Mouse (Mus musculus) v-Abl transformed pro-B cells (cell line): Measurements from ENCODE around the gene Relb.

Experiments
- in situ Hi-C, 2 experiments: fragments of 400-800 bp; cut with MboI; formaldehyde crosslinking; loops; one replicate each; pipeline ENCODE4 v1.15.1; 2025; ENCODE audit not compliant: unreplicated experiment in 2 of 2

The Relb gene

DNA sequence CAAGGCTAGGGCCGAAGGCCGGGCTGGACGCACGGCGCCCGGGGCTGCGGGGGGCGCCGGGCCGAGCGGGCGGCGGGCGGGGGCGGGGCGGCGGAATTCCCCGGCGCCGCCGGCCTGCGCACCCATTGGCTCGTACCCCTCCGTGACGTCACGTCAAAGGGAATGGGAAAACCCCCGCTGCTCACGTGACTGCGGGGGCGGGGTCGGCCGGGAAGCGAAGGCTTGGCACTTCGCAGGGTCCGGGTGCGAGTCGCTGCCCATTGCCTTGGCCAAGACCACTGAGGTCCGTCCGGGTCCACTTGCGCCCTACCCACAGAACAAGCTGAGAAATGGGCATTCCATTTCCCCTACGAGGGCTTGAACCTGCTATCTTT, at the start of gene Relb:
TSS of gene Relb (minus strand) at position 78 of the 374 bp plus-strand sequence.
- in situ Hi-C loops = no loop called here

DNA sequence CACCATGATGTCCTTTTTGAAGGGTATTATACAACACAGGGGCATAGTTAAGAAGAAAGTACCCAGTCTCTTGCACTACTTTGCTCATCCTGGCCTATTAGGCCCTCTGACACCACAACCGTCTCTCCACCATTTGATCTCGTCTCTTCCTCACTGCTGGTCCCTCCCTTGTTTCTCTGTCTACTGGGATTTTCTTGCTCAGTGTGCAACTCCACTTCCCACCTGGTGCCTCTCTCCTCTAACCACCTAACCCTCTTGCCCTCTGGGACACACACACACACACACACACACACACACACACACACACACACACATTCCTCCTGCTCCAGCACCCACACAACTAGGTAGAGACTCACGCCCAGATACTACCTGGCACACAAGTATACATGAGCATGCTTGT, 49.7 kb upstream of the Relb start:
- in situ Hi-C loops = no loop called here

DNA sequence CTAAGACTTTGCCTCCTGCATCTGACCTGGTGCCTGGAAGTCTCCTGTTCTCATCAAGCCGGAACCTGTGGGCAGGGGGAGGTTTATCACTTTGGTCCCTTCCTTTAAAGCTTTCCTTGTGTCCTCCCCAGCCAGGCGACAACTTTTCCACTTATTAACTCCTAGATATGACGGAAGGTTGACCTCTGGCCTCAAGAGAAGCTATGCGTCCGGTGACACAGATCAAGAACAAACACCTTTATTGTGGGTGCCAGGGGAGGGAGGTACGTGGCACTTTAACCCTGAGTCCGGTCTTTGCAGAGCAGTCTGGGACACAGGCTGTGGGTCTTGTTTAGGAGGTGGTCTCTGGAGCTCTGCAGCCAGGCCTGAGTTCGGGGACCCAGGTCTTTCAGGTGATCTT, 48.6 kb upstream of the Relb start, which contains the start of gene Apoc2:
TSS of gene Apoc2 (minus strand) at position 70 of the 400 bp plus-strand sequence.
- in situ Hi-C loops = no loop called here

DNA sequence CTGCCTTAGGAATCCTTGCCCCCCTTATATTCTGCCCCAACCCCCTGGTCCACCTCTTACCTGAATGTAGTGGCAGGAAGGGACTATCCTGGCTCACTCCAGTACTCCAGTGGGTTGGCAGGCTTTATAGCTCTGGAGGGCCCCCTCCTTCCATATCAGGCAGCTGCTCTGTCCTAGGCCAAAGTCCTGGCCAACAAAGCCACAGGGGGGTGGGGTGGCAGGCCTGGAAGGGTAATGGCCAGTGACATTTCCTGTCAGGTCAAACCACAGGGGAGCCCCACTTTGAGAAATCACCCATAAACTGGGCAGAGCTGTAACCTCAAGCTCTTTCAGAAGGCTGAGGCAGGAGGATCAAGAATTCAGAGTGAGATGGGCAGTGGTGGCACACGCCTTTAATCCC, 47.4 kb upstream of the Relb start:
- in situ Hi-C loops = no loop called here

DNA sequence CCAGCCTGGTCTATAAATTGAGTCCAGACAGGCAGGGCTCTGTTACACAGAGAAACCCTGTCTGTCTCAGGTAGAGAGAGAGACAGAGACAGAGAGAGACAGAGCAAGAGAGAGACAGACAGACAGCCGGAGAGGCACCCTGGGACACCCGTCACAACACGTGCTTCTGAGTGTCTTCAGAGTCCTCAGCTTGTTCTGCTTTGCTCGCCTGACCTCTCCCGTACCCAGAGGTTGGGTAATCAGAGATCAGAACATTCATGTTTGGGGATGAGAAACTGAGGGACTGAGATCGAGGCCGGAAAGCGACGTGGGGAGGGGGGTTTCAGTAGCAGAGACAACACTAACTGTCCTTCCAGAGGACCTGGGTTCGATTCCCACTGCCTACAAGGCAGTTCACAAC, 46.6 kb upstream of the Relb start:
- in situ Hi-C loops = no loop called here

DNA sequence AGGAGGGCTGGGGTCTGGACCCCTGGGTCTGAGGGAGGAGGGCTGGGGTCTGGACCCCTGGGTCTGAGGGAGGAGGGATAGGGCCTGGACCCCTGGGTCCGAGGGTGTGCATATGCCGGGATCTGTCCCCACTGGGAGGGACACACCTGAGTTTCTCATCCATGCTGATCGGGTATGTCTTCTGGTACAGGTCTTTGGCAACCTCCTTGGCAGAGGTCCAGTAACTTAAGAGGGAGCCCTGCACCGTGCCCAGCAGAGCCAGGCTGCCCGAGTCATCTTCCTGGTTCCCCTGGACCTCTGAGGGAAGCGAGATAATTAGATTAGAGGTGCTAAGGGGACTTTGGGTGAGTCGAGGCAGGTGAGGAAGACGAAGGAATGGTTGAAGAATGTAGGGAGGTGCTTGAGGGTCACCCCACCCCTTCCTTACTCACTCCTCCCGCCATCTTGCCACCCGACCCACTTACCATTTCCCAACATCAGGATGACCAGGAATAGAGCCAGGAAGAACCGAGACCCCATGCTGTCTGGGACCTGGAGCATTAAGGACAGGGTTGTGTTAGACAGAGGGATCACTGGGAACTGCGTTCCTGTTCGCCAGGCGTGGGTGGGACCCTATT, 44.0 kb upstream of the Relb start:
- in situ Hi-C loops = no loop called here

DNA sequence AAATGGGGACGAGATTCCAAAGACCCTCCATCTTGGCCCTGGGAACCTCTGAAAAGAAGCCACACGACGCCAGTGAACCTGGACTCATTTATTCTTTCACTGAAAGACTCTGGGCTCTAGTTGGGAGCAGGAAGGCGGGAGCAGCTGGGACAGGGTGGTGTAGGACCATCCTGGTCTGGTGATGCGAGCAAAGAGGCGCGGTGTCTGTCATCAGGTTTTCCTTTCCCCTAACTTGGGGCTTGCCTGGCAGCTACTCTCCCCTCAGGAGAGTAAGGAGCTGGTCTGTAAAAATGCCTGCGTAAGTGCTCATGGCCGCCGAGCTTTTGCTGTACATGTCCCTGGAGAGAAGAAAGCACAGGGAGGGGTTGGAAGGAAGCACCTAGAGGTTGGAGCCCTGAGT, 42.3 kb upstream of the Relb start:
- in situ Hi-C loops = no loop called here

DNA sequence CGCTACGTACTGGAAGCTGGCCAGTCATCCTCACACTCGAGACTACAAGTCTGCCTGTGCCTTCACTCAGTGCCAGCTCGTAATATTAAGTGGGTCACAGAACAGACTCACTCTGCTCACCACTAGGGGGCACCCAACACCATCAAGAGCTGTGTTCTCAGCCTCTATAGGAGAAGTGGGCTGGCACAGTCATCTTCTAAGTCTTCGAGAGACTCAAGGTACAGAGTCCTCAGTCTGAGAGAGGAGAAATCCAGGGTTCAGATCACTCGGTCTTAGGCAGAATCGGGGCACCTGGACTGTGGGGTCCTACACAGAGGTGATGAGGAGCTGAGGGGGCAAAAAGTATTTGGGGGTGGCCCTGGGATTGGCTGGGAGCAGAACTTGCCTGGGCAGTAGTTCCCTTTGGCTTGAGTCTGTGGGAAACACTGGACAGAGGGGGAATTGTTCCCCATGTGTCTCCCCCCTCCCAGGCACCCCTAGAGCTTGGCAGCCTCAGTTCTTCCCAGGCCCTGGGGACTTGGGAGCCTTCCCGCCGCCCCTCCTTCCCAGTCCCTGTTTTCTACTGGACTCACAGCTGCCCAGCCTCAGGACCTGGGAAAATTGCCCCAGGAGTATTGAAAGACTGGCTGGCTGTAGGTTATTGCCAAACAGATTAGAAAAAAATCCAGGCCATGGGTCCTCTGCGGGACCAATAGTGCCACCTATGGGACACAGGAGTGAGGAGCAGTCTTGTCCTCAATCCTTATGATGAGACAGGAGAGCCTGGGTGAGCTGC, 39.9 kb upstream of the Relb start:
- in situ Hi-C loops = loop anchor here (5.0 to 10.0 kb wide), 6 partner anchors 33 to 203 kb away; partner anchors contain the start of gene Cblc (in 1 of the 2)

DNA sequence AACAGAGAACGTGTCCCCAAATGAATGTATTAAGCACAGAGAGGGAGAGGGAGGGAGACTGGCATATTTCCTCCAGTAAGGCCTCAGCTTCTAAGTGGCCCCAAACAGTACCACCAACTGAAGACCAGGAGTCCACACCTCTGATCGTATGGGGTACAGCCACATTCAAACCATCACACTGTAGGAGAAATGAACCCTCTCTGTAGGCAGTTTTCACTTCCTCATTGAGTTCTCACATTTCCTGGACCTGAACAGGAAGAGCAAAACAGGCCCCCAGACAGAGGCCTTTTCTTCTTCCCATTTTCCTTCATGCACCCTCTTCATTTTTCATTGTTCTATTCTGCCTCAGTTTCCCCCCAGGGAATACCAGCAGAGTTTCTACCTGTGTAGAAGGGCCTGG, 38.2 kb upstream of the Relb start:
- in situ Hi-C loops = loop anchor here (5.0 to 10.0 kb wide), 6 partner anchors 35 to 205 kb away; partner anchors contain the start of gene Cblc (in 1 of the 2)

DNA sequence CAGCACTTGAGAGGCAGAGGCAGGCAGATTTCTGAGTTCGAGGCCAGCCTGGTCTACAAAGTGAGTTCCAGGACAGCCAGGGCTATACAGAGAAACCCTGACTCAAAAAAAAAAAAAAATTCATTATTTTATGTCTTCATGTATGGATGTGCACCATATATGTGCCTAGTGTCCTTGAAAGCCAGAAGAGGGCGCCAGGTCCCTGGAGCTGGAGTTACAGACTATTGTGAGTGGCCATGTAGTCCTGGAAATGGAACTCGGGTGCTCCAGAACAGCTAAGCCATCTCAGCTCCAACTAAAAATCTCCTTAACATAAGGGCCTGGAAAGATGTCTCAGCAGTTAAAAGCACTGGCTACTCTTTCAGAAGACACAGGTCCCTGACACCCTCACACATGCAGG, 37.5 kb upstream of the Relb start:
- in situ Hi-C loops = loop anchor here (5.0 to 10.0 kb wide), 6 partner anchors 36 to 206 kb away; partner anchors contain the start of gene Cblc (in 1 of the 2)

DNA sequence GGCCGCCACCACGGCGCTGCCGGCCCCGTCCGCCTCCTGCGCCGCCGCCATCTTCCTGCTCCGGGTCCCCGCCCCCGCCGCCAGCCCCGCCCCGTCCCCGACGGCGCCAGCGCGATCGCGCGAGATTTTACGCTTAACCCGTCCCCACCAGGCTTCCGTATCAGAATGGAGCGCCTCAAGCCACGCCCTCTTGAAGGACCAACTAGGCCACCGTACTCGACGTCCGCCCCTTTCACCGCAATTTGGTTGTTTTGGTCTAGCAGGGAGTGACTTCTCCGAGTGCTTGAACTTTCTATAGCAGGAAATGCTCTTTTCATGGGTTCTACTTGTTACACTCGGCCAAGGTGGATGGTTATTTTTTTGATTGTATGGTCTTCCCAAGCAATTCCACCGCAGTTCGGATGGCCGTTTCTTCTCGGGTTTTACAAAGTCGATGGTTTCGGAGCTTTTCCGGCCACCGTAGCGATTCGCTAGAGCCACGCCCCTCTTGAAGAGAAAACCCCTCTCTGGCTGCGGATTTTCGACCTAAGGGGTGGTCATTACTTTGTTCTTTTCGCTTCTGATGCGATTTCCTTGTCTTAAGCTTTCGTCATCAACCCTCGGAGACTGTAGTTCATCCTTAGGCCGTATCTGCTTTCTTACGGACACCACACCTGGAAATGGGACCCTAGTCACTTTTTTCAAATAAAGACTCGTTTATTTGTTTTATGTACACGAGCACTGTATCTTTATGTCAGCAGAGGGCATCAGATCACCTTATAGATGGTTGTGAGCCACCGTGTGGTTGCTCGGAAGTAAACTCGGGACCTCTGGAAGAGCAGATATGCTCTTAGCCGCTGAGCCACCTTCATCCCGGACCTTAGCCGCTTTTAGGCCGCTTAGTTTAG, 36.0 kb upstream of the Relb start, which contains the start of gene Clptm1:
TSS of gene Clptm1 (minus strand) at position 79 of the 887 bp plus-strand sequence.
- in situ Hi-C loops = loop anchor here (5.0 to 10.0 kb wide), 6 partner anchors 37 to 207 kb away; partner anchors contain the start of gene Cblc (in 1 of the 2)

DNA sequence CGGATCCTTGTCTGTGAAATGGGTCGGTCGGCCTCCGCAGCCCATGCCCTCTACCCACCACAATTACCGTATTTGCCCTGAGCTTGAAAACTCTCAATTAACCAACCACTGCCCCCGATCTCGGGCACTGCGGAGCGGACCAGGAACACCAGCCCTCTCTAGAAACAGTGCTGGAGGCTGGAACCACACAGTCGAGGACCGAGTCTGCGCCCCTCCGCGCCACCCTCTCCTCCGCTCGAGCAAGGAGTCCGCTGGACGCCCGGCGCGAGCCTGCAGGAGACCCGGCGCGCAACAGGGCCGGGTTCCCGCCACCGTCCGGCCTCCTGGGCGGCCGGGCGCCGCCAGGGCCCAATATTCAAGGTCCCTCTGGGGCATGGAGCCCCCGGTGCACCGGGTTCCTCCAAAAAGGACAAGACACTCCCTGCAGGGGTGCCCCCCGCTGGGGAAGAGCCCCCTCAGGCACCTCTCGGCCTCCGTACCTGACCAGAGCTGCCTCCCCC, 35.3 kb upstream of the Relb start:
- in situ Hi-C loops = loop anchor here (10.0 kb wide), 2 partner anchors 120 to 130 kb away; partner anchors contain the start of gene Cblc (in 1 of the 2)

DNA sequence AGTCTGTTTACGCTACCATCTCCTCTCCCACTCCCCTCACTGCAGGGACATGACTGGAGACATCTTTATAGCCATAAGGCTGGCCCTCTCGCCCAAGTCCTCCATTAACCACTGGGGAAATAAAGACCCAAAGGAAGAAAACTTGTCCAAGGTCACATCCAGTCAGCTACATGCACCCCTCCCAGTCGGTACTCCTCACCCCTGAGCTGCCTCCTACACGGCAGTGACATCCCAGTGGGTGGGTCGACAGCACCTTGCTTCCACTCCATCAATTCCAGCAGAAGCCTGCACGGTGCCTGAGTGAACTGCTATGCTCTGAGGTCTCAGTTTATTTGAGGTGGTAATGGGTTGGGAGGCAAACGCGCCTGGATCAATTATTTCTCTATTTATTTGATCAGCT, 34.7 kb upstream of the Relb start:
- in situ Hi-C loops = loop anchor here (10.0 kb wide), 2 partner anchors 121 to 131 kb away; partner anchors contain the start of gene Cblc (in 1 of the 2)

DNA sequence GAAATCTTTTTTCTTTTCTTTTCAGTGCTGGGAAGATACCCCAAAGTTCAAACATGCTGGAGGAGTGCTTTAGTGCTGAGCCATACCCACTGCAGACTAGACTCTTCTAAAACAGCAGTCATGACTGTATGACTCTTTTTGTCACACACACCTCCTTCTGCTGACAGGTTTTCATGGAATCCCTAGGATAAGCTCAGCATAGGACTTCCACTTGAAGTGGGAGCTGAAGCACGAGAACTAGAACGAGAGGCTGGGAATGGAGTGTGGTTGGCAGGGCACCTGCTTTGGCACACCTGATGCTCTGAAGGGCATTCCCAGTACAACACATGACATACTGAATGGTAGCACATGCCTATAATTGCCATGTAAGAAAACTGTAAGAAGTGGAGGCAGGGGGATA, 23.4 kb upstream of the Relb start:
- in situ Hi-C loops = no loop called here

DNA sequence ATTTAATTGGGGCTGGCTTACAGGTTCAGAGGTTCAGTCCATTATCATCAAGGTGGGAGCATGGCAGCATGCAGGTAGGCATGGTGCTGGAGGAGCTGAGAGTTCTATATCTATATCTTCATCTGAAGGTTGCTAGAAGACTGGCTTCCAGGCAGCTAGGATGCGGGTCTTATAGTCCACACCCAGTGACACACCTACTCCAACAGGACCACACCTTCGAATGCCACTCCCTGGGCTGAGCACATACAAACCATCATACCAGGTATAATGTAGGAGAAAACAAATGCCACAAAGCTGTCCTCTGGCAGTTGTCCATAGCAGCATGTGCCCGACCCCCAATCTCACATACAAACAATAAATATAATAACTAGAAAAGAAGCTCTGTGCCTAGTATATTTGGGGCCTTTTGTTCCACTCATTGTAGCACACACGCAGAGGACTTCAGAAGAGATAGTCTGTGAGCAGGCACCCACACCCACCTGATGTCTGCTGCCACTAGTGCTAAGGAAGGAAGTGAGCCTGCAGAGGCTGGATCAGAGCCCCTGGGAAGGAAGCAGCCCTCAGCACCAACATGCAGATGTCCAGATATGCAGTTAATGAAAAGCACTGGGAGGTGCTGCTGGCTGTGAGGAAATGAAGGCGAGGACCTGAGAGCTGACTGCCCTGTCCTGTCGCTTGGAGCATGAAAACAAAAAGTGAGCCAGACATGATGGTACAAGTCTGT, 22.0 kb upstream of the Relb start:
- in situ Hi-C loops = no loop called here

DNA sequence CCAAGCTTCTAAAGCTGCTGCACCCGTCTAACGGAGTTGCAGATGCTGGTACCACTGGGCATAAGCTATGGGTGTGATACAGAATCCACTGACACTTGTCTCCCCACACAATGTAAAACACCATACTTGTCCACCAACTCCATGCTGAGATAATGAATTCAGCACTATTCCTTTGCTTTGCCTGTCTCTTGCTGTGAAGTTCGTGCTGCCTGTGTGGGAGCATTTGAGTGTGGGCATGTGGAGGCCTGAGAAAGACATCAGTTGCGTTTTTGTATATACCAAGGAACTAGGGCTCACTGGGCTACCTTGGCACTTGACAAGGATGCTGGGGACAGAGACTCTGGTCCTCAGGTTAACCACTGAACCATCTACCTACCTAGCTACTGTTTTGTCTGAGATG, 12.0 kb upstream of the Relb start:
- in situ Hi-C loops = no loop called here

DNA sequence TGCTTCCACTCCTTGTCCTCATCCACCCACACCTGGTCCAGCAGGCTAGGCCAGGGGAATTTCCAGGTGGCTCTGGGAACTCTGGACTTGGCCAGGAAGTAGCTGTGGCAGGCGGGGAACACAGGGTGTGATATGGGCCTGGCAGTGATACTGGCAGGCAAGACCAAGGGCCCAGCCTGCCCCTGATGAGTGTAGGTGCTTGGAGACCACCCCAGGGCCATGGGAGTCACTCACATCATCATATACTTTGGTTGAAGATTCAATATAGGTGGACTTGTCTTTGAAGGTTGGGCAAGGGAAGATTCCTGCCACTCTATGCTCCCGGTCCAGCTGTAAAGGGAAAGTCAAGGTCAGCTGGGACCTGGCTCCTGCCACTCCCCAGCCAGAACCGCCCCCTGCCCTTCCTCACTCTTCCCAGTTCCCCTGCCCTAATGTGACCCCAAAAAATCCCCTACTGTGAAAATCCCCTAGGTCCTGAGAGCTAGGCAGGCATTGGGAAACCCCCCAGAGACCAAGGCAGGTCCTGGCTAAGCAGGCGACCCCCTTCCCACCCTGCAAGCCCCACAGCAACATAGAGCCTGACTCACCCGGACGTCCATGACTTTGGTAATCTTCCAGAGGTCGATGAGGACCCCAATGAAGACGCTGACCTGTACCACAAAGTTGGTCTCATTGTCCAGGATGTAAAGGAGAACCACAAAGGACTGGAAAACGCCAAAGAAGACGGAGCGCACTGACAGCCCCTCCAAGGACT, 6.0 kb upstream of the Relb start:
- in situ Hi-C loops = no loop called here

DNA sequence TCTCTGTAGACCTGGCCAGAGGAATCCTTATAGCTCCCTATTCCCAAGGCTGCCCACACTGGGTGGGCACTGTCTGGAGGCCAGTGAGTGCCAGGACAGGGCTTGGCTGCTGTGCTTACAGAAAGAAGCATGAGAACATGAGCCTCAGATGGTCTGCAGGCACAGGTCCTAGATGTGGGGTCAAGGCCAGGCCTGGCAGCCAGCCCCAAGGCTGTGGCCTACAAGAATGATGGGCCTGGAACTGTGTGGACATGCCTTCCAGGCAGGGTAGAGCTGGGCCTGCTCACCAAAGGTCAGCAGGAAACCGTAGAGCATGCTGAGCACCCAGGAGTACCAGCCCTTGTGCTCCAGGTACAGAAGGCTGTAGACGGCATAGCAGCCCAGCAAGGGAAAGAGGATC, 5.4 kb upstream of the Relb start:
- in situ Hi-C loops = no loop called here

DNA sequence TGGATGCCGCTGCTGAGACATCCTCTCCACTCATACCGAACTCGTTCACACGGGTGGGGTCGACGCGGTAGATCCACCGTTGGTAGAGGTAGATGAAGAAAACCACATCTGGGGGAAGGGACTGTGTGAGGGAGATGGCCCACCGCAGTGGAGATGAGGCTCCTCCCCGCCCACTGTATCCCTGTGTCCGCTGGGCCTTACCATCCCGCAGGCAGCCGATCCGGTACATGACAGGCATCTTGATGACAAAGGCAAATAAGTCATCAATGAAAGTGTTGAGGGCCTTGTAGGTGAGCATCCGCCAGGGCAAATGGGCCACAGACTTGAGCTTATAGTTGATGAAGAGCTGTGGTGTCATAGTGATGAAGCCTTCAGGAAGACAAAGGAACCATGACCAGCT, 4.6 kb upstream of the Relb start:
- in situ Hi-C loops = no loop called here
